Mouse (Mus musculus): Measurements from ENCODE around the gene Fxyd3. TPM values are rescaled to one million over a fixed set of nuclear protein-coding genes. Genes with fewer than 3 reads are reported as not detected.

Fxyd3 gene
- polyA plus RNA-seq, 1 experiment from 2014 or later = 22.5 TPM

DNA sequence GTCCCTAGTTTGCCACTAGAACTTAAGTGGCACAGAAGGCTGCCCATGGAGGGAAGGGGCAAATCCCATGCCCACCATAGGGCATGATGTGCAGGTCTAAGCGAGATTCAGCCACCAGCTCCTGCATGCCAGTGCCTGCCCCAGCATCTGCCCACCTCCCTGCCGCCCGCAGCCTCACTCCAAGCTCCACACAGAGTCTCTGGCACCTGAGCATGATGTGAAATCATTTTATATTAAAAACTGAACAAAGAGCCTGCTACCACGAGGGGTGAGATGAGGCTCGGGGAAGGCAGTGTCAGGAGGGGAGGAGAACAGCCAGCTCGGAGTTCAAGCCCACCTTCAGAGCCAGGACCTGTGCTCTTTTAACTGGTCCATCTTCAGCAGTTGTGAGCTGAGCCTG is 6.2 kb downstream of the Fxyd3 start:
- no peaks in the 10 kb centered on the region for H3K36me3 ChIP-seq (ENCODE audit: insufficient read depth, low read length)
- DNase-seq (ENCODE audit: low spot score) = no peak
- no peaks in the 10 kb centered on the region for H3K9me3 ChIP-seq (replicated peaks; ENCODE audit: low read length)
- ATAC-seq (replicated peaks; ENCODE audit: low FRiP score, low read depth) = no peak
- no peak overlapping the region for H3K9ac ChIP-seq (ENCODE audit: low read depth, low read length)
- no peaks in the 10 kb centered on the region; the same call in 1 of the 2 replicates for H3K4me1 ChIP-seq (replicated peaks; ENCODE audit: insufficient read depth, low read length)
- H3K4me2 ChIP-seq (ENCODE audit: low read length) = no peak overlapping the region
- TF ChIP-seq CTCF (IDR thresholded peaks at IDR 0.05; ENCODE audit: low read depth) = no peak
- no peak overlapping the region for H3K4me3 ChIP-seq (replicated peaks; ENCODE audit: low read depth, low read length)
- no peaks in the 10 kb centered on the region for H3K27me3 ChIP-seq (ENCODE audit: insufficient read depth, low read length)
- WGBS = 83% methylated on average over 6 of the region's 6 CpGs
- H3K27ac ChIP-seq = no peak overlapping the region

DNA sequence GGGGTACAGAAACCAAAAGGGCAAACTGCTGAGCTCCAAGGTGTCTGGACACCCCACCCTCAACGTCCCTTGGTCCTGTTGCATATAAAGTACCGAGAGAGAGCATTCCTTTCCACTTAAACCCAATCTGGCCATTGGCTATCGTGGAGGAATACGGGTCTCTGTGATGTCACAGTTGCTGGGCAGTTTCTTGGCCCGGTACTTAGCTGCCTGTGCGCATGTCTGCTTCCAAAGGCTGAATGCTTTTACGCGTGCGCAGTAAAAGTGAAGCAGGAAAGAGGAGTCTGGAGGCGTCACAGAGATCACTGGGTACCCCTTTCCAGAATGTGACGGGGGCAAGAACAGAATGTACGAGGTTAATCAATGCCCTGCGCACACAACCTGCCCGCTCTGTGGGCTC is 7.0 kb downstream of the Fxyd3 start:
- H3K9ac ChIP-seq (ENCODE audit: low read depth, low read length) = no peak overlapping the region
- no peak overlapping the region for H3K4me2 ChIP-seq (ENCODE audit: low read length)
- H3K4me1 ChIP-seq (replicated peaks; ENCODE audit: insufficient read depth, low read length) = no peaks in the 10 kb centered on the region; the same call in 1 of the 2 replicates
- TF ChIP-seq CTCF (IDR thresholded peaks at IDR 0.05; ENCODE audit: low read depth) = no peak
- no peaks in the 10 kb centered on the region for H3K36me3 ChIP-seq (ENCODE audit: insufficient read depth, low read length)
- no peak overlapping the region for H3K27ac ChIP-seq
- no peaks in the 10 kb centered on the region for H3K9me3 ChIP-seq (replicated peaks; ENCODE audit: low read length)
- WGBS = 82% methylated on average over 14 of the region's 14 CpGs
- no peak overlapping the region for H3K4me3 ChIP-seq (replicated peaks; ENCODE audit: low read depth, low read length)
- peak; percentile 16 for DNase-seq (ENCODE audit: low spot score)
- H3K27me3 ChIP-seq (ENCODE audit: insufficient read depth, low read length) = no peaks in the 10 kb centered on the region
- ATAC-seq (replicated peaks; ENCODE audit: low FRiP score, low read depth) = no peak

DNA sequence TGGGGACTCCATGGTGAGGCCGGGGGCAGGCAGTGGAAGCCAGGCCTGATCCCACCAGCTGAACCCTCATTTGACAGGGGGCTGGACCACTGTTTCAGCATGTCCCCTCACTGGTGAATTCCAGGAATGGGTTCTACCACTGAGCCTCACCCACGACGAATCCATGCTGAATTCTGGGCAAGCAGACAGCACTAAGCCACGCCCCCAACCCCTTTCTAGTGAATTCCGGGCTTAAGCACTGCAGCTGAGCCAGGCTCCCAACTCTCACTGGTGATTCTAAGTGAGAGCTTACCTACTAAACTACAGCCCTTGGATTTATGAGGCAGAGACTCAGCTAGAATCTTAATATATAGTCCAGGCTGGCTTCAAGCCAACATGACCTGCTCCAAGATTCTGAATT is 8.7 kb downstream of the Fxyd3 start:
- 33% methylated on average over 5 of the region's 5 CpGs for WGBS
- no peak overlapping the region for H3K4me3 ChIP-seq (replicated peaks; ENCODE audit: low read depth, low read length)
- TF ChIP-seq CTCF (IDR thresholded peaks at IDR 0.05; ENCODE audit: low read depth) = no peak
- peak; percentile 69 for DNase-seq (ENCODE audit: low spot score)
- no peak overlapping the region for H3K27ac ChIP-seq
- no peaks in the 10 kb centered on the region for H3K27me3 ChIP-seq (ENCODE audit: insufficient read depth, low read length)
- no peaks in the 10 kb centered on the region; the same call in 1 of the 2 replicates for H3K4me1 ChIP-seq (replicated peaks; ENCODE audit: insufficient read depth, low read length)
- no peaks in the 10 kb centered on the region for H3K36me3 ChIP-seq (ENCODE audit: insufficient read depth, low read length)
- no peak overlapping the region for H3K9ac ChIP-seq (ENCODE audit: low read depth, low read length)
- no peak; the same call in 1 of the 2 replicates for ATAC-seq (replicated peaks; ENCODE audit: low FRiP score, low read depth)
- H3K4me2 ChIP-seq (ENCODE audit: low read length) = no peak overlapping the region
- H3K9me3 ChIP-seq (replicated peaks; ENCODE audit: low read length) = no peaks in the 10 kb centered on the region

DNA sequence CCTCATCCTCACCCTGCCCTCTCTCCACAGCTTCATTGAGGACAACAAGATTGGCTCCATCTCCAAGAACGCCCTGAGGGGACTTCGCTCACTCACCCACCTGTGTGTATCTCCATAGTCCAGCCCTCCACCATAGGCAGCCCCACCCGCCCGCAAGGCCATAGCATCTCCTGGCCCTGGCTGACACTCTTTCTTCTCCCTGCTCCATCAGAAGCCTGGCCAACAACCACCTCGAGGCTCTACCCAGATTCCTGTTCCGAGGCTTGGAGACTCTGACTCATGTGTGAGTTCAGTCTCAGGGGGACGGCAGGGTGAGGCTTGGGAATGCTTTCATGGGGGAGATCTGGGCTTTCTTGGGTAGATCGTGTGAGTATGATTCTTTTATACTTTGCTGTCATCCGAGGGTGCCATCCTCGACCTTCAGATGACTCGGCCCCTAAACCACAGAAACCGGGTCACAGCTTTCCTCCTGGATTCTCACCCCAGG is 13.4 kb downstream of the Fxyd3 start:
- no peak overlapping the region for H3K9ac ChIP-seq (ENCODE audit: low read depth, low read length)
- no peaks in the 10 kb centered on the region for H3K9me3 ChIP-seq (replicated peaks; ENCODE audit: low read length)
- WGBS = 83% methylated on average over 12 of the region's 12 CpGs
- ATAC-seq (replicated peaks; ENCODE audit: low FRiP score, low read depth) = no peak
- H3K36me3 ChIP-seq (ENCODE audit: insufficient read depth, low read length) = no peaks in the 10 kb centered on the region
- H3K27me3 ChIP-seq (ENCODE audit: insufficient read depth, low read length) = no peaks in the 10 kb centered on the region
- H3K4me2 ChIP-seq (ENCODE audit: low read length) = no peak overlapping the region
- no peak for TF ChIP-seq CTCF (IDR thresholded peaks at IDR 0.05; ENCODE audit: low read depth)
- no peaks in the 10 kb centered on the region; the same call in 1 of the 2 replicates for H3K4me1 ChIP-seq (replicated peaks; ENCODE audit: insufficient read depth, low read length)
- H3K27ac ChIP-seq = no peak overlapping the region
- no peak overlapping the region for H3K4me3 ChIP-seq (replicated peaks; ENCODE audit: low read depth, low read length)
- no peak for DNase-seq (ENCODE audit: low spot score)

DNA sequence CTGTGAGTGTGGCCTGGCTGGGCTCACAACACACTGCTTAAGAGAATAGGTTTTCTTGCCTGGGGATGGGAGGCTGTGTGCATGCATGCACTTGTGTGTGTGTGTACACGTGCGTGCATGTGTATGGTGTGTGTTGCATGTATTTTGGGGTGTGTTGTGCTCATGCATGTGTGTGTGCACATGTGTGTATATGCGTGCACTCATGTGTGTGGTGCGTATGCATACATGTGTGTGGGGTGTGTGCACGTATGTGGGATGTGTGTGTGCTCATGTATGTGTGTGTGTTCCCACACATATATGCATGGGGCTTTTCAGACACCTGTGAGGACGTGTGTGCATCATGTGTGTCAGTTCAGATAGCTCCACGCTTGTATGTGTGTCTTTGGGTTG is 15.9 kb downstream of the Fxyd3 start:
- DNase-seq (ENCODE audit: low spot score) (no peak), ATAC-seq (replicated peaks; ENCODE audit: low FRiP score, low read depth) (no peak)
- H3K9ac ChIP-seq (ENCODE audit: low read depth, low read length) = no peak overlapping the region
- no peak overlapping the region for H3K4me3 ChIP-seq (replicated peaks; ENCODE audit: low read depth, low read length)
- no peaks in the 10 kb centered on the region for H3K27me3 ChIP-seq (ENCODE audit: insufficient read depth, low read length)
- no peaks in the 10 kb centered on the region for H3K4me1 ChIP-seq (replicated peaks; ENCODE audit: insufficient read depth, low read length)
- H3K27ac ChIP-seq = no peak overlapping the region
- no peak overlapping the region for H3K4me2 ChIP-seq (ENCODE audit: low read length)
- H3K9me3 ChIP-seq (replicated peaks; ENCODE audit: low read length) = no peaks in the 10 kb centered on the region
- TF ChIP-seq CTCF (IDR thresholded peaks at IDR 0.05; ENCODE audit: low read depth) = no peak
- H3K36me3 ChIP-seq (ENCODE audit: insufficient read depth, low read length) = no peaks in the 10 kb centered on the region
- WGBS = 92% methylated on average over 7 of the region's 7 CpGs

DNA sequence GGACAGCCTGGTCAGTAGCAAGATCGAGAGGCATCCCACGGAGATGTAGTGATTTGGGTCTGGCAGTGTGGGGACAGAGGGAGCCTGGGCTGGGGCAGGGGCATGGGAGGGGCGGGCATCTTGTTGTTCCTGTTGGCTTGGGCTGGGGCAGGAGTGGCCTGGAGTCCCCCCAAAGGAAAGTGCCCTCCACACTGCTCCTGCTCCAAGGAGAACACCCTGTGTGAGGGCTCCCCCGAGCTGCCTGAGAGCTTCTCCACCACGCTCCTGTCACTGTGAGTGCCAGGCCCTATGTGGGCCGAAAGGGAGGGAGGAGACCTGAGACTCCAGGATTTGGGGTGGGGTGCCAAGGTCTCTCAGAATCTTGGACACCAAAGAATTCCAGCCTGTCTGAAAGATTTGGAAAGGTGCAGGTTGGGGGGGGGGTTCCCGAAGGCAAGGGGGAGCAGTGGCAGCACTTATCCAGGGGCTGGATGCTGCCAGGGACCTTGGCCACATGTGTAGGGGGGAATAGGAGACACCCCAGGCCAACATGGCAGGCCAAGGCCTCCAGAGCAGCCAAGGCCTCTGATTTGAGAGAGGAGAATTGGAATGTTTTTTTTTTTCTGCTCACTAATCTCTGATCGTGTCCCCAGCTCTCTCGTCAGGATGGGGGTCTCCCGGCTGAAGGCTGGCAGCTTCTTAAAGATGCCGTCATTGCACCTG is 16.4 kb downstream of the Fxyd3 start:
- Histone ChIP-seq H3K9ac (ENCODE audit: low read depth, low read length) (no peak overlapping the region), H3K27ac (no peak overlapping the region), H3K27me3 (ENCODE audit: insufficient read depth, low read length) (no peaks in the 10 kb centered on the region), H3K36me3 (ENCODE audit: insufficient read depth, low read length) (no peaks in the 10 kb centered on the region), H3K4me3 (replicated peaks; ENCODE audit: low read depth, low read length) (no peak overlapping the region), H3K9me3 (replicated peaks; ENCODE audit: low read length) (no peaks in the 10 kb centered on the region), H3K4me2 (ENCODE audit: low read length) (no peak overlapping the region), H3K4me1 (replicated peaks; ENCODE audit: insufficient read depth, low read length) (no peaks in the 10 kb centered on the region)
- TF ChIP-seq CTCF (IDR thresholded peaks at IDR 0.05; ENCODE audit: low read depth) = no peak
- WGBS = 77% methylated on average over 11 of the region's 11 CpGs
- ATAC-seq (replicated peaks; ENCODE audit: low FRiP score, low read depth) = no peak
- DNase-seq (ENCODE audit: low spot score) = no peak

All from kidney, postnatal 0 days (tissue).